Mouse (Mus musculus): ENCODE data around the gene Sdc1. TPM values are rescaled to one million over a fixed set of nuclear protein-coding genes. Genes with fewer than 3 reads are reported as not detected.

Sdc1 gene
- total and polyA plus RNA-seq, 2 experiments from 2014 or later = 22.5 to 39.8 TPM

DNA sequence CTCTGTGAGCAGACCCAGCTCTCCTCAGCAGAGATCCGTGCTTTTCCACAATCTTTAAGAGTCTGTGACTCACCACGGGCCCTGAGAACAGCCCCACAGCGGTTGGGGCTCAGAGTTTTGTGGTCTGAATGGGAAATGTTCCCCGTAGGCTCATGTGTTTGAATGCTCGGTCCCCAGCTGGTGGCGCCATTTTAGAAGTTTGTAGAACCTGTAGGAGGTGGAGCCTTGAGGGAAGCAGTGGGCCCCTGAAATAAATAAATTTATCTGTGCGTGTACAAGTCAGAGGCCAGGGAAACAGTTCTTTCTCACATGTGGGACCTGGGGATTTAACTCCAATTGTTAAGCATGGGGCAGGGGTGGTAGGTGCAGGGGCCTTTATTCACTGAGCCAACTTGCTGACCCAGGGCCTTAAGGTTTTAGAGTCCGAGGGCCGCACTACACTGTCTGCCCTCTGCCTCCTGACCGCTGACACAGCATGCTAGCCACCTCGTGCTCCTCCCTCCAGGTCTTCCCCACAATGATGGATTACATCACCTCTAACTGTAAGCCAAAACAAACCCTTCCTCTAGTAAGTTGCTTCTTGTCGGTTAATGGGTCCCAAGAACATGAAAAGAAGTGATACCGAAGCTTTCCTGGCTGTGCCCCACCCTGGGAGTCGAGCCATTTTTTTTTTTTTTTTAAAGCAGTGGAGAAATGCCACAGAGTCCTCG, 6.7 kb upstream of the Sdc1 start:
- ATAC-seq (ENCODE audit: insufficient read depth, low read depth) (no peak), DNase-seq (ENCODE audit: low spot score) (no peak)
- Histone ChIP-seq H3K27ac (ENCODE audit: low read depth) (no peak overlapping the region), H3K9ac (replicated peaks; ENCODE audit: low read depth, low read length) (no peak overlapping the region), H3K36me3 (replicated peaks; ENCODE audit: control insufficient read depth, insufficient read depth, low read length) (no peaks in the 10 kb centered on the region), H3K4me2 (ENCODE audit: low read depth, low read length) (no peak overlapping the region), H3K9me3 (replicated peaks; ENCODE audit: control insufficient read depth, low read length) (no peaks in the 10 kb centered on the region), H3K4me1 (ENCODE audit: control insufficient read depth, insufficient read depth) (no peaks in the 10 kb centered on the region), H3K27me3 (ENCODE audit: control insufficient read depth, insufficient read depth, low read length) (no peaks in the 10 kb centered on the region), H3K4me3 (ENCODE audit: low read depth, low read length) (no peak overlapping the region)
- whole genome bisulfite sequencing = 72% methylated on average over 15 of the region's 15 CpGs
- no peak for TF ChIP-seq CTCF (IDR thresholded peaks at IDR 0.05; ENCODE audit: low read depth)
- TF ChIP-seq EP300 (IDR thresholded peaks at IDR 0.05; ENCODE audit: low read depth) = no peak

DNA sequence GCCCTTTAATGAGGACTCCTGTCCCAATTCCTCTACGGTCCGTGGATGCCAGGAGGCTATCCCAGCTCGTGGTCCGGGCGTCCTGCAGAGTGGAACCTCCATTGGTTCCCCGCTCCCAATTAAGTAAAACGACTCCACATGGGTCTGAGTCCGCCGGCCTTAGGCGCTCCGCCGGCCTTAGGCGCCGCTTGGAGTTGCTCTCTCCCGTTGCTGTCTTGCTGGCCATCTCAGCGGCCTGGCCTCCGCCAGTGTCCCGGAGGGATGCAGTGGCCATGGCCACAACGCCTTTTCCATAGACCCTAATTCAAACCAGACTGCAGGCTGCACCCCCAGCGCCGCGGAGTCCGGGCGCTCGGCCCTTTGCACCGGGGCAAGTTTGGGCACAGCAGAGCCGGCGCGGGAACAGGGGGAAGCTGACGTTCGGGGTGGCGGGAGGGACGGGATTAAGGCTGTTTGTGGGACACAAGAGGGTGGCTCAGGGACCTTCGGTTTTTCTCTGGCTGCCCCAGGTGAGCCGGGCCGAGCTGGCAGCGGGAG, 789 bp downstream of the Sdc1 start:
- Histone ChIP-seq H3K9ac (replicated peaks; ENCODE audit: low read depth, low read length) (peak overlapping the region; percentile 74), H3K4me2 (ENCODE audit: low read depth, low read length) (peak overlapping the region; percentile 100), H3K4me3 (ENCODE audit: low read depth, low read length) (peak overlapping the region; percentile 85), H3K9me3 (replicated peaks; ENCODE audit: control insufficient read depth, low read length) (no peaks in the 10 kb centered on the region), H3K4me1 (ENCODE audit: control insufficient read depth, insufficient read depth) (0 out of 2 replicates have a peak, but pooled peaks cover 4% of the 10 kb centered on the region), H3K27me3 (ENCODE audit: control insufficient read depth, insufficient read depth, low read length) (no peaks in the 10 kb centered on the region), H3K27ac (ENCODE audit: low read depth) (peak overlapping the region; percentile 47), H3K36me3 (replicated peaks; ENCODE audit: control insufficient read depth, insufficient read depth, low read length) (no peaks in the 10 kb centered on the region)
- no peak for DNase-seq (ENCODE audit: low spot score)
- peak; percentile 13 for ATAC-seq (ENCODE audit: insufficient read depth, low read depth)
- TF ChIP-seq CTCF (IDR thresholded peaks at IDR 0.05; ENCODE audit: low read depth) (no peak), EP300 (IDR thresholded peaks at IDR 0.05; ENCODE audit: low read depth) (no peak)
- under 1% methylated on average over 36 of the region's 37 CpGs for WGBS

DNA sequence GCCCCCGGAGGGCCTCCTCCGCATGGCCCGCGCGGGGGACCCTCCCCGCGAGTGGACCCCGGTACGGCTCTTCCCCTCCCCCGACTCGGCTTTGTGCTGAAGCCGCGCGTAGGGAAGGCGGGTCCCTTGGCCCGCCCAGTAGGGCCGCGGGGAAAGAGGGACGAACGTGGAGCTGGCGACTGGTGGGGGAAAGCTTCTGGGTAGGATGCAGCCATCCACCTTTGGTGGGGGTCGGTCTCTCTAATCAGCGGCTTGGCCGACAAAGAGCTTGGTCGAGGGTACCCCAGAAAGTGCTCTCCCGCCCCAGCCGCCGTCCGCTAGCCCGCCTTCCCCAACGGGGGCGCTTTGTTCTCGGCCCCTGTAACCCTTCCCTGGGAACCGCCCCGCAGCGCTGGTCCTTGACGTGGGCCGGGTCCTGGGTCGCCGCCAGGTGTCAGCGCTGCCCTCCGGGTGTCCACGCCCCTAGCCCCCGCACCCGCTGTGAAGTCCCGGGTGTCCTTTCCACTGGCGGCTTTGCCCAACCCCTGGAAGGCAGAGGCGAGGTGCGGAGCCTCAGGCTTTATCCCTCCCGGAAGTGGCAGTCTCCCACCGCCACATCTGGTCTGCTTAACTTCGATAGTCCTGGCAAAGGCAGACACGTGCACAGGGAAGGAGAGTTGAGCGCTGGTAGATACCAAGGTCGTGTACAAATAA, 1.5 kb downstream of the Sdc1 start:
- WGBS = under 1% methylated on average over 44 of the region's 55 CpGs
- Histone ChIP-seq H3K9me3 (replicated peaks; ENCODE audit: control insufficient read depth, low read length) (no peaks in the 10 kb centered on the region), H3K4me3 (ENCODE audit: low read depth, low read length) (peak overlapping the region; percentile 85), H3K9ac (replicated peaks; ENCODE audit: low read depth, low read length) (peak overlapping the region; percentile 74), H3K36me3 (replicated peaks; ENCODE audit: control insufficient read depth, insufficient read depth, low read length) (no peaks in the 10 kb centered on the region), H3K4me1 (ENCODE audit: control insufficient read depth, insufficient read depth) (0 out of 2 replicates have a peak, but pooled peaks cover 4% of the 10 kb centered on the region), H3K27me3 (ENCODE audit: control insufficient read depth, insufficient read depth, low read length) (no peaks in the 10 kb centered on the region), H3K27ac (ENCODE audit: low read depth) (peak overlapping the region; percentile 47), H3K4me2 (ENCODE audit: low read depth, low read length) (peak overlapping the region; percentile 100)
- TF ChIP-seq CTCF (IDR thresholded peaks at IDR 0.05; ENCODE audit: low read depth) = 0 out of 2 replicates have a peak, but pooled peaks have one; percentile 7
- no peak for TF ChIP-seq EP300 (IDR thresholded peaks at IDR 0.05; ENCODE audit: low read depth)
- DNase-seq (ENCODE audit: low spot score) (peak; percentile 22), ATAC-seq (ENCODE audit: insufficient read depth, low read depth) (peak; percentile 34)

DNA sequence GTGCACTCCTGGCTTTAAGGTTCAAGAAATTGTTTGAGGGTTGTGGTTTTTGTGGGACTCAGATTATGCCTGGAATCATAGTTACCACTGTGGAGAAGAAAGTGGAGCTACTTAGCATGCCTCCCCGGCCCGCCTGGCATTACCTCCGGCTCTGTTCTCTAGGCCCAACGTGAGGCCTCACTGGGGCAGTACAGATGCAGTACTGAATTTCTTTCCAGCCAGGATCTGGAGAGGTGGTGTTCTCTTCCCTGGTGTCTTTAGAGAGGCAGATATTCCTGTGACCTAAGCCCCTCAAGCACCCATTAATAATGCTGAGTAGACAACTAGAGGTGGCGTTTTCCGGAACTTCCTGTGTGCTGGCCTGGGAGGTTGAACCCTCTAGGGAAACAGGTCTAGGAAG, 2.2 kb downstream of the Sdc1 start:
- no peaks in the 10 kb centered on the region for H3K27me3 ChIP-seq (ENCODE audit: control insufficient read depth, insufficient read depth, low read length)
- ATAC-seq (ENCODE audit: insufficient read depth, low read depth) (no peak), DNase-seq (ENCODE audit: low spot score) (no peak)
- H3K9ac ChIP-seq (replicated peaks; ENCODE audit: low read depth, low read length) = no peak overlapping the region
- TF ChIP-seq EP300 (IDR thresholded peaks at IDR 0.05; ENCODE audit: low read depth) (no peak), CTCF (IDR thresholded peaks at IDR 0.05; ENCODE audit: low read depth) (no peak)
- H3K9me3 ChIP-seq (replicated peaks; ENCODE audit: control insufficient read depth, low read length) = no peaks in the 10 kb centered on the region
- WGBS = 61% methylated on average over 6 of the region's 6 CpGs
- peak overlapping the region; percentile 100 for H3K4me2 ChIP-seq (ENCODE audit: low read depth, low read length)
- no peak overlapping the region for H3K4me3 ChIP-seq (ENCODE audit: low read depth, low read length)
- H3K27ac ChIP-seq (ENCODE audit: low read depth) = no peak overlapping the region
- no peaks in the 10 kb centered on the region for H3K36me3 ChIP-seq (replicated peaks; ENCODE audit: control insufficient read depth, insufficient read depth, low read length)
- 0 out of 2 replicates have a peak, but pooled peaks cover 4% of the 10 kb centered on the region for H3K4me1 ChIP-seq (ENCODE audit: control insufficient read depth, insufficient read depth)

DNA sequence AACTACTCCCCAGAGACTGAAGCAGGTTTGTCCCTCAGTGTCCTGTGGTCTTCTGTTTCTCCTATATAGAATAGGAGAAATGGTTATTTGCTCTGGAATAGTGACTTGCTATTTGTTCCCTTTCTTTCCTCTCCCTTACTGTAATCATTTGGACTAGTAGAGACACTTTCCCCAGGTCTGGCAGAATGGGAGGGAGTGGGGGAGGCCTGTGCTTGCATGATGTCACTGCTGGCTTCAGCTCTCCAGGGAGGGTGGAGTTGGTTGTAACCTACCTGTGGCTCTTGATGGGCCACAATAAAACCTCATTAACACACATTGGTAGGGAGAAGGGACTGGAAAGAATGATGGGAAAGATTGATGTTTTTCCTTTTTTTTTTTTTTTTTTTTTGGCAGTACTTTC, 3.1 kb downstream of the Sdc1 start:
- Histone ChIP-seq H3K27ac (ENCODE audit: low read depth) (no peak overlapping the region), H3K4me2 (ENCODE audit: low read depth, low read length) (no peak overlapping the region), H3K9me3 (replicated peaks; ENCODE audit: control insufficient read depth, low read length) (no peaks in the 10 kb centered on the region), H3K4me3 (ENCODE audit: low read depth, low read length) (no peak overlapping the region), H3K9ac (replicated peaks; ENCODE audit: low read depth, low read length) (no peak overlapping the region), H3K36me3 (replicated peaks; ENCODE audit: control insufficient read depth, insufficient read depth, low read length) (no peaks in the 10 kb centered on the region), H3K4me1 (ENCODE audit: control insufficient read depth, insufficient read depth) (0 out of 2 replicates have a peak, but pooled peaks cover 4% of the 10 kb centered on the region), H3K27me3 (ENCODE audit: control insufficient read depth, insufficient read depth, low read length) (no peaks in the 10 kb centered on the region)
- no peak for DNase-seq (ENCODE audit: low spot score)
- no peak for TF ChIP-seq CTCF (IDR thresholded peaks at IDR 0.05; ENCODE audit: low read depth)
- TF ChIP-seq EP300 (IDR thresholded peaks at IDR 0.05; ENCODE audit: low read depth) = no peak
- no peak for ATAC-seq (ENCODE audit: insufficient read depth, low read depth)

Data from heart, postnatal 0 days (tissue).